Mouse (Mus musculus) megakaryocyte, embryonic 14.5 days (primary cell): ENCODE measurements around the gene Zmat5. TPM values are rescaled to one million over a fixed set of nuclear protein-coding genes. Genes with fewer than 3 reads are reported as not detected.

ENCODE experiments used
- H3K27me3 ChIP-seq: replicated peaks from 2 replicates; pipeline ENCODE3; 2012; ENCODE audit warnings: inconsistent platforms
- H3K36me3 ChIP-seq: replicated peaks from 2 replicates; pipeline ENCODE3; 2012; ENCODE audit warnings: low read length, inconsistent platforms, mixed read lengths
- H3K4me1 ChIP-seq: 2 replicates; pipeline ENCODE4 v1.6.1; 2012; ENCODE audit warnings: inconsistent platforms
- H3K4me3 ChIP-seq: replicated peaks from 2 replicates; pipeline ENCODE3; 2012; ENCODE audit warnings: moderate library complexity, mild to moderate bottlenecking, inconsistent platforms
- H3K9me3 ChIP-seq: 2 replicates; pipeline ENCODE4 v1.6.1; 2012; ENCODE audit warnings: inconsistent platforms
- FLI1 ChIP-seq: IDR thresholded peaks from 2 replicates; pipeline ENCODE4 v1.6.1; 2012; ENCODE audit warnings: low read length, inconsistent platforms, mixed read lengths
- GATA1 ChIP-seq: IDR thresholded peaks from 3 replicates; pipeline ENCODE4 v1.6.1; 2012; ENCODE audit warnings: mixed read lengths, low read length, inconsistent platforms, borderline replicate concordance
- polyA plus RNA-seq: library from polyadenylated mRNA; stranded (reverse); fragments of >175 nt; gene quantifications from 2 replicates; pipeline ENCODE4 v1.2.3, GENCODE M21; 2012; ENCODE audit warnings: low replicate concordance; ENCODE audit not compliant: insufficient read depth

The Zmat5 gene
- polyA plus RNA-seq, 1 experiment, result 75.1 TPM

DNA sequence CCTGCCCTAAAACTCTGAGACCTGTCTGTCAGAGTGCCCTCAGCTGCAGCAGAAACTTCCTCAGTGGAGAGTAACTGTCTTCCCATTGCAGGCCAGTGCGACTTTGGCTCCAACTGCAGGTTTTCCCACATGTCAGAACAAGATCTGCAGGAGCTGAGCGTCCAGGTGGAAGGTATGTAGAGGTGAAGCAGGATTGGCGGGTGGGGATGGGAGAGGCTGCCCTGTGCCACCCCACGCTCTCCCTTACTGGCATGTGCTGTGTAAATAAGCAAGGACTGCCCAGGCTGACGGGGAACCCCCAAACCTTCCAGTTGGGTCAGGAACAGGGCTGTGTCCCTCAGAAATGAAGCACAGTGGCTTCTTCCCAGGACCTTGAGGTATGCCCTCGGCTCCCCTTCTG is 25.6 kb downstream of the Zmat5 start:
- Histone ChIP-seq H3K4me1 (peaks cover 31% of the 10 kb centered on the region), H3K36me3 (peaks cover 75% of the 10 kb centered on the region), H3K9me3 (no peaks in the 10 kb centered on the region), H3K27me3 (peaks cover 4% of the 10 kb centered on the region), H3K4me3 (no peak overlapping the region)
- no peak for TF ChIP-seq GATA1
- no peak for TF ChIP-seq FLI1

DNA sequence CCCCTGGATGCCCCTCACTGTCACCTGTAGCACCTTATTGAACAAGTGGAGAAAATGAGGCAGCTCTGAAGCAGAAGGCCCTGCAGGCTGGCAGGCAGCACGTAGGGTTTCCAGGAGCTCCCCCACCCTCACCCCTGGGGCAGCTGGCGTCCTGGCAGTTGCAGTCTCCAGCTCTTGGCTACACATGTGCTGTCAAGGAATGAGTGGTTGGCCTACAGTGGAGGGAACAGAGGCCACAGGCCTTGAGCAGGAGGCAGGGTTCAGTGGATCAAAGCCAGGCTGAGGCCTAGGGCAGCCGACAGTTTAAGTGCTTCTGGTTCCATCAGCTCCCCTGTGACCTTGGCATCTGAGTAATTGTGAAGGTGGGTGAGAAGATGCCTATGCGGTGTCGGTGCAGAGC is 26.4 kb downstream of the Zmat5 start:
- peaks cover 31% of the 10 kb centered on the region for H3K4me1 ChIP-seq
- H3K27me3 ChIP-seq, result peaks cover 6% of the 10 kb centered on the region
- H3K9me3 ChIP-seq, result no peaks in the 10 kb centered on the region
- no peak overlapping the region for H3K4me3 ChIP-seq
- TF ChIP-seq GATA1, result no peak
- TF ChIP-seq FLI1, result no peak
- peaks cover 70% of the 10 kb centered on the region for H3K36me3 ChIP-seq

DNA sequence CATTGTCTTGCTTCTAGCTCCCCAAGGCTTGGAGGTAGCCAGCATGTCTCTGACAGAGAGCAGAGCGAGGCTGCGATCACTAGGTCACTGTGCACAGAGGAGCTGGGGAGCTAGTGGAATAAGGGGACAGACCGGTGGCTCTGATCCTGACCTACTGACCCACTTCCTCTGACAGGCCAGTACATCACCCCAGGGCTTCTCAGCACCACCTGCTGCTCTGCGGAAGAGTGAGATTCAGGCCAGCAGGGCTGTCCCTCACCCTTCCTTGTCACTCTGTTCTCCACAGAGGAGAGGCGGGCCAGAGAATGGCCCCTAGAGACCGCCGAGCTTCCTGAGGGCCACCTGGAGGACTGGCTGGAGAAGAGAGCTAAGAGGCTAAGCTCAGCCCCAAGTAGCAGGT is 27.3 kb downstream of the Zmat5 start:
- TF ChIP-seq GATA1 (no peak), FLI1 (no peak)
- Histone ChIP-seq H3K27me3 (peaks cover 4% of the 10 kb centered on the region), H3K4me3 (no peak overlapping the region), H3K36me3 (peaks cover 64% of the 10 kb centered on the region), H3K9me3 (no peaks in the 10 kb centered on the region), H3K4me1 (peaks cover 23% of the 10 kb centered on the region)

DNA sequence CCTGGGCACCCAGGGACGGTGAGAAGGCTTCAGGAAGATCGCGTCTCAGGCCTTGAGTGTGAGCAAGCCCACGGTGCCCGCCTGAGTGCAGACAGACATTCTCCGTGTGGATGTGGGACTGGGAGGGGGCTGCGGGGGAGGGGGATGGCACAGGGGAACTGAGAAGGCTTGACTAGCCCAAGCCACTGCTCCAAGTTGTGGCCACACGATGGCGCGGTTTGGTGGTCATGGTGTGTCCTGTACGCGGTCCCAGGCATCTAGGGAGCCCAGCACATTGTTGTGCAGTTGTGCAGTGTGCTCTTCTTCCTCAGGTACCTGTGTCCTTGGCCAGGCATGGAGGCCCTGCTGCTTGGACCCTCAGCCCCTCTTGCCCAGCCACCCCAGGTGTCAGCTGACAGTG is 29.7 kb downstream of the Zmat5 start:
- Histone ChIP-seq H3K4me3 (peak overlapping the region; percentile 53), H3K36me3 (peaks cover 74% of the 10 kb centered on the region), H3K4me1 (peaks cover 23% of the 10 kb centered on the region), H3K27me3 (peaks cover 14% of the 10 kb centered on the region), H3K9me3 (no peaks in the 10 kb centered on the region)
- TF ChIP-seq FLI1, result no peak
- TF ChIP-seq GATA1, result no peak

DNA sequence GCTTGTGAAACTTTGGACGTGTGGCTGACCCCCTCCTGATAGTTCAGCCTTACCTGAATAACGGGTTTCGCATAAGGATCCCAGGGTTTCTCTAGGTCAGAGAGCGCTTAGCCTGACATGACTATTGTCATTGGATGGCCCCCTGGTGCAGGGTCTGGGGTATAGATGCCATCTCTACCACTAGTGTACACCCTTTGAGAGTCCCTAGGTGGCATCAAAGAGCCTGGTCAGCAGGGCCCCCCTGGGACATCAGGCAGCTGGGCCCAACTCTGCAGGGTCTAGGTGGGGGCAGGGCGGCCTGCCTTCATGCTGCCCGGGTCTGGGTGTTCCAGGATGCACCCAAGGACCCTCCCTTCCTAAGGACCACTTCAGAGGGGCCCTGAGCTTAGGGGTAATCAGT is 31.9 kb downstream of the Zmat5 start:
- Histone ChIP-seq H3K4me3 (no peak overlapping the region), H3K9me3 (no peaks in the 10 kb centered on the region), H3K27me3 (peaks cover 33% of the 10 kb centered on the region), H3K4me1 (peaks cover 25% of the 10 kb centered on the region), H3K36me3 (peaks cover 54% of the 10 kb centered on the region)
- TF ChIP-seq FLI1, result no peak
- no peak for TF ChIP-seq GATA1

DNA sequence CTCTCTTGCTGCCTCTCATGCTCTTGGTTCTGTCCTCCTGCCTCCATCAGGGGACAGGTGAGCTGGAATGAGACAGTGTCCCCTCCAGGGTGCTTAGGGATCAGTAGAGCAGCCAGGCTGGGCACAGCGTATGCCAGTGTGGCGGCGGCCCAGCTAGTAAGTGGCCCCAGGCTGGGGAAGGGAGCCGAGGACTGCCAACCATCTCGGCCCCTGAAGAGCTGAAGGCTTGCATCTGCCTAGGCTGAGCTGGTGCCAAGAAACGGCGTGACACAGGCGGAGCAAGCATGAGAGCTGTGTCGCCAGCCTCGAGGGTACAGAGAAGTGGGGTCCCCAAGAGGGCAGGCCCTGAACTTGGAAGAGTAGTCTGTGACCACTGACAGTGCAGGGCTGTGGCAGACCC is 33.2 kb downstream of the Zmat5 start:
- H3K27me3 ChIP-seq, result peaks cover 47% of the 10 kb centered on the region
- H3K9me3 ChIP-seq, result no peaks in the 10 kb centered on the region
- no peak overlapping the region for H3K4me3 ChIP-seq
- peaks cover 20% of the 10 kb centered on the region for H3K4me1 ChIP-seq
- TF ChIP-seq FLI1 (no peak), GATA1 (no peak)
- H3K36me3 ChIP-seq, result peaks cover 41% of the 10 kb centered on the region

DNA sequence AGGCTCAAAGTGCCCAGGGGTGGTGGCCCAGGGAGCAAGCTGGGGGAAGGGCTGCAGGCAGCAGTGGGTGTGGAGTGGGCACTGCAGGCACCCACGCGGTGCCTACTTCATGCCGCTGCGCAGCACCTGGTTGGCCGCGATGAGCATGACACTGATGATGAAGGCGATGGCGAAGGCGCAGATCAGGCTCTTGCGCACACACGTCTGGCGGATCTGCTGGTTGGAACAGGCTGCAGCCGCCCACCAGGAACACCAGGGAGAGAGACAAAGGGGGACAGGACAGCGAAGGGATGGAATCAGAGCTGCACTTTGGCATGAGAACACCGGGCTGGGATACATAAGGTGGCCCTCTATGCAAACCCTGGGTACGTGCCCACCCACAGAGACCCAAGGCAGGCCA is 34.2 kb downstream of the Zmat5 start:
- H3K4me3 ChIP-seq, result no peak overlapping the region
- peaks cover 20% of the 10 kb centered on the region for H3K4me1 ChIP-seq
- TF ChIP-seq GATA1 (no peak), FLI1 (no peak)
- no peaks in the 10 kb centered on the region for H3K9me3 ChIP-seq
- peaks cover 57% of the 10 kb centered on the region for H3K27me3 ChIP-seq
- H3K36me3 ChIP-seq, result peaks cover 38% of the 10 kb centered on the region

DNA sequence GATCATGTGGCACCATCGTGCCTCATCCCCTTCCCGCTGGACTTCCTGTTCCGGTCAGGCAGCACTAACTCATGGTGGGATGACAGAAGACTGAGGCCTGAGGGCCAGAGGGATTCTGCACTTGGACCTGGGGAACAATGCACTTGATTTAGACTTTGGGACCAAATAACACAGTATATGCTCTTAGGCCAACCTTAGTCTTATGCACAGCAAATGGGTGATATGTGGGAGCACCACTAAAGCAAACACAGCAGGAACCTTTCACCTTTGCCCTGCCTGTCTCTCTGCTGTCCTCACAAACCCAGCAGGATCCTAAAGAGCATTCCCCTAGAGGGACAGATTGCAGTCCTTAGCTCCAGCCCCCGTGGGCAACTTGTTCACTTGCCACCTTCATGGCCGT is 36.3 kb downstream of the Zmat5 start:
- Histone ChIP-seq H3K9me3 (no peaks in the 10 kb centered on the region), H3K27me3 (peaks cover 74% of the 10 kb centered on the region), H3K36me3 (peaks cover 24% of the 10 kb centered on the region), H3K4me1 (peaks cover 8% of the 10 kb centered on the region), H3K4me3 (no peak overlapping the region)
- TF ChIP-seq GATA1 (no peak), FLI1 (no peak)

DNA sequence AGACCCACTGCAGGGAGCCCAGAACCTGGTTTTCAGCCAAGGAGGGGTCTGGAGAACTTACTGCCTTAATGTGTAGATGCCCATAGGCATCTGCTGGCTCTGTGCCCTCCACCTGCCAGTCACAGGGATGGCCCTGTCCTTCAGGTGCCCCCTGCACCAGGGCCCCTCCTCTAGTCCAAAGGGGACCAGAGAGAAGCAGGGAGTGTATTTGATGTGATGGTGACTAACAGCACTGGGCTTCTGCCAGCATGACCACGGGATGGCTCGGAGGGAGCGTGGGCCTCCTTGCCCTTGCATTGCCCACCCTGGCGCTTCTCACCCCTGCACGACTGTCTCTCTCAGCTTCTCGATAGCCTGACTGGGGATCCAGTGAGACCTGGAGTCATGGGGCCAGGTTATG is 40.2 kb downstream of the Zmat5 start:
- Histone ChIP-seq H3K9me3 (peaks cover 3% of the 10 kb centered on the region; the same call in 1 of the 2 replicates), H3K4me3 (no peak overlapping the region), H3K36me3 (no peaks in the 10 kb centered on the region), H3K4me1 (peaks cover 19% of the 10 kb centered on the region), H3K27me3 (peaks cover 98% of the 10 kb centered on the region)
- TF ChIP-seq GATA1 (no peak), FLI1 (no peak)

DNA sequence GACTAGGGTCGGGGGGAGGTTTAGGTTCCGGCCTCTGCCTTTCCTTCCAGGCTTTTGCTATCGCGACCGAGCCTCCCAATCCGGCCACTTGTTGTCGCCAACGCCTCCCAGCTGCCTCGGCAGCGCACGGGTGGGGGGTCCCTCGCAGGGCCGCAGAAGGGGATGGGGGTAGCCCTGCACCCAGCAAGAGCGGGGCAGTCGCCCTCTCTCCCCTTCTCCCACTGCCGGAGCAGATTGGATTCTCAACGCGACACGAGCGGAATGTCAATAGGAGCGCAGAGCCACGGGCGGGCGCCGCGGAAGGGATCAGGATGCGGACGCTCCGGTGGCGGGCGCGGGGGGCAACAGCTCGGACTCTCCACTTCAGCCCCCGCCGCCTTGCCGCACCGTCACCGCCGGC is 41.5 kb downstream of the Zmat5 start:
- Histone ChIP-seq H3K27me3 (peaks cover 98% of the 10 kb centered on the region), H3K4me3 (no peak overlapping the region)

DNA sequence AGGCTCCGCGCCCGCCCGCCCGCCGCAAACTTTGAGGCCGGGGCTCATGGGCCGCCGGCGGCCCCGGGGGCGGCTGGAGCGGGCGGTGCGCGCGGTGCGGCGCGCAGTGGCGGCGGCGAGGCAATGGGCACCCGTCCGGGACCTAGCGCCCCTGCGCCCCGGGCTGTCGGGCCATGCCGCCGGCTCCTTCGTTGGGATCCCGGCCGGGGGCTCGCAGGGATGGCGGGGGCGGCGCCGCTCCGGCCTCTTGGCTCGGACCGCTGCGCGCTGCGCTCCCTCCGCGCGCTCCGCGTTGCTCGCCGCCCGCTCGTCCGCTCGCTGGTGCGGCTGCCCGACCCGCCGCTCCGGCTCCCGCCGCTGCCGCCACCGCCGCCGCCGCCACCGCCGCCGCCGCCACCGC is 42.3 kb downstream of the Zmat5 start, which contains the start of gene Cabp7:
Cabp7 (minus strand) TSS at position 46 of the 400 bp plus-strand sequence.
- Histone ChIP-seq H3K4me3 (peak within 1 kb of the TSS; percentile 62), H3K9me3 (peaks cover 3% of the 10 kb centered on the region; the same call in 1 of the 2 replicates), H3K4me1 (peaks cover 11% of the 10 kb centered on the region), H3K27me3 (peaks cover 96% of the 10 kb centered on the region), H3K36me3 (no peaks in the 10 kb centered on the region)
- TF ChIP-seq FLI1, result no peak
- no peak for TF ChIP-seq GATA1

More for the DNA sequence above, 41.5 kb downstream of the Zmat5 start:
- TF ChIP-seq FLI1 (no peak), GATA1 (no peak)
- Histone ChIP-seq H3K9me3 (peaks cover 3% of the 10 kb centered on the region; the same call in 1 of the 2 replicates), H3K36me3 (no peaks in the 10 kb centered on the region), H3K4me1 (peaks cover 11% of the 10 kb centered on the region)
